Mouse (Mus musculus) testis, adult 2 months (tissue): ENCODE data around the gene Rfx4. TPM values are rescaled to one million over a fixed set of nuclear protein-coding genes. Genes with fewer than 3 reads are reported as not detected.
A peak's percentile ranks its signal among the peaks of the same experiment; 100 is the strongest.

ENCODE experiments used
- H3K27ac ChIP-seq: fragments of 200-500 bp; 2 replicates; pipeline ENCODE4 v1.5.1; 2012; ENCODE audit warnings: low read depth, low read length; ENCODE audit not compliant: control insufficient read depth, insufficient read depth
- H3K27me3 ChIP-seq: fragments of 200-500 bp; 2 replicates; pipeline ENCODE4 v1.6.1; 2012; ENCODE audit warnings: mild to moderate bottlenecking, low read length, moderate library complexity; ENCODE audit not compliant: control insufficient read depth, insufficient read depth
- H3K36me3 ChIP-seq: fragments of 200-500 bp; 2 replicates; pipeline ENCODE4 v1.6.1; 2012; ENCODE audit warnings: mild to moderate bottlenecking, low read length; ENCODE audit not compliant: control insufficient read depth, insufficient read depth
- H3K4me1 ChIP-seq: fragments of 200-500 bp; 2 replicates; pipeline ENCODE4 v1.6.1; 2012; ENCODE audit warnings: low read length; ENCODE audit not compliant: control insufficient read depth, insufficient read depth
- H3K4me3 ChIP-seq: fragments of 200-500 bp; 2 replicates; pipeline ENCODE4 v1.5.1; 2012; ENCODE audit warnings: low read depth, mild to moderate bottlenecking, low read length, moderate library complexity, mixed read lengths; ENCODE audit not compliant: control insufficient read depth
- CTCF ChIP-seq: fragments of 200-500 bp; IDR thresholded peaks from 2 replicates; pipeline ENCODE4 v1.5.1; 2012; ENCODE audit warnings: low read depth, mild to moderate bottlenecking, inconsistent platforms, low read length, moderate library complexity; ENCODE audit not compliant: control insufficient read depth, insufficient read depth, insufficient replicate concordance
- POLR2A ChIP-seq: fragments of 200-500 bp; IDR thresholded peaks from 2 replicates; pipeline ENCODE4 v1.6.1; 2012; ENCODE audit warnings: low read depth, mild to moderate bottlenecking, inconsistent platforms, low read length, moderate library complexity; ENCODE audit not compliant: control insufficient read depth
- polyA plus RNA-seq: library from polyadenylated mRNA; depleted of rRNA; stranded (reverse); fragments of >200 nt; gene quantifications from 2 replicates; pipeline ENCODE4 v1.2.3, GENCODE M21; 2012

The Rfx4 gene
- polyA plus RNA-seq, 1 experiment: 93.1 TPM

- H3K27ac ChIP-seq: peak within 1 kb of the TSS; percentile 100
- peaks cover 5% of the 10 kb centered on the region for H3K4me1 ChIP-seq
- peak within 1 kb of the TSS; percentile 98 for H3K4me3 ChIP-seq
- H3K27me3 ChIP-seq: no peaks in the 10 kb centered on the region
- TF ChIP-seq CTCF (no peak), POLR2A (peak; percentile 46)
- no peaks in the 10 kb centered on the region; the same call in 1 of the 2 replicates for H3K36me3 ChIP-seq
These were observed 161.2 kb downstream of the Rfx4 start, which contains the start of gene Ric8b for GRCm38 (mm10) chr10:84916810-84917730. TSS of gene Ric8b (plus strand) at chr10:84917616.

- no peak for TF ChIP-seq CTCF
- no peak for TF ChIP-seq POLR2A
These were observed 161.9 kb downstream of the Rfx4 start for GRCm38 (mm10) chr10:84917731-84918095.

DNA sequence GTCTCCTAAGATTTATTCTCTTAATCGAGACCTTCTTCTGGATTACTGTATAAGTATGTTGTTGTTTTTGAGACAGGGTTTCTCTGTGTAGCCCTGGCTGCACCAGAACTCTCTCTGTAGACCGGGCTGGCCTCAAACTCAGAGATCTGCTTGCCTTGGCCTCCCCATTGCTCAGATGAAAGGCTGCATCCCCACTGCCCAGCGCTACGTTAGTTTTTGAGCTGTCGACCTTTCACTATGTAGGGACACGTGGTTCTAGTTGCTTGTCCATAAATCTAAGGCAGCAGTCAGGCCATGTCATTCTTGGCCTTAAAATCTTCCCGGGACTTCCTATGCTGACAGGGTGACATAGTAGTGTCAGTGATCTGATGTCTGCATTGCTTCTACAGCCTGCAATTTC is 170.5 kb downstream of the Rfx4 start:
- Histone ChIP-seq H3K4me3 (no peak overlapping the region), H3K27ac (no peak overlapping the region), H3K36me3 (no peaks in the 10 kb centered on the region), H3K4me1 (no peaks in the 10 kb centered on the region), H3K27me3 (no peaks in the 10 kb centered on the region)
- TF ChIP-seq CTCF (no peak), POLR2A (no peak)

More at GRCm38 (mm10) chr10:84917731-84918095, 161.9 kb downstream of the Rfx4 start:
- no peaks in the 10 kb centered on the region; the same call in 1 of the 2 replicates for H3K36me3 ChIP-seq
- peak overlapping the region; percentile 98 for H3K4me3 ChIP-seq
- H3K27ac ChIP-seq: peak overlapping the region; percentile 69; the same call in 1 of the 2 replicates
- H3K4me1 ChIP-seq: peaks cover 5% of the 10 kb centered on the region
- H3K27me3 ChIP-seq: no peaks in the 10 kb centered on the region

GRCm38 (mm10) chr10:84926885-84927284 is 171.0 kb downstream of the Rfx4 start:
- Histone ChIP-seq H3K27ac (no peak overlapping the region), H3K4me1 (no peaks in the 10 kb centered on the region), H3K36me3 (no peaks in the 10 kb centered on the region), H3K4me3 (no peak overlapping the region), H3K27me3 (no peaks in the 10 kb centered on the region)
- TF ChIP-seq CTCF: no peak
- no peak for TF ChIP-seq POLR2A

DNA sequence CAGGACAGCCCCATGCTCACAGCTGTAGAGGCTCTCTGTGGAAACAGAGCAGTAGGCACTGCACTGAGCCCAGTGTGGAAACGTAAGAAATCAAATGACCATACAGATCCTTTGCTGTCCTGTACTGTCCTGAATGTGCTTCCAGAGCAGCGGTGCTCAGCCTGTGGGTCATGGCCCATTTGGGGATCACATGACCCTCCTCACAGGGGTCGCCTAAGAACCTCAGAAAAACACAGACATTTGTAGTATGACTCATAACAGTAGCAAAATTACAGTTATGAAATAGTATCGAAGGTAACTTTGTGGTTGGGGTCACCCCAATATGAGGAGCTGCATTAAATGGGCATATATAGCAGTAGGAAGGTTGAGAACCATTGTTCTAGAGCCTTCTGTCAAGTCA is 172.6 kb downstream of the Rfx4 start:
- TF ChIP-seq POLR2A: no peak
- no peak for TF ChIP-seq CTCF
- H3K36me3 ChIP-seq: no peaks in the 10 kb centered on the region
- H3K4me1 ChIP-seq: no peaks in the 10 kb centered on the region
- H3K4me3 ChIP-seq: no peak overlapping the region
- no peaks in the 10 kb centered on the region for H3K27me3 ChIP-seq
- H3K27ac ChIP-seq: no peak overlapping the region

GRCm38 (mm10) chr10:84935553-84936209 is 179.8 kb downstream of the Rfx4 start:
- Histone ChIP-seq H3K27ac (no peak overlapping the region), H3K4me3 (no peak overlapping the region), H3K4me1 (no peaks in the 10 kb centered on the region), H3K36me3 (no peaks in the 10 kb centered on the region), H3K27me3 (no peaks in the 10 kb centered on the region)
- TF ChIP-seq CTCF: no peak
- TF ChIP-seq POLR2A: no peak
